Mouse (Mus musculus) frontal cortex, postnatal 14 days (tissue): Measurements from ENCODE around the gene D7Ertd443e.

Experiments used
- DNase-seq, 2 experiments: peaks; one replicate each; pipeline ENCODE4 v3.0.0; 2022; ENCODE audit warnings: low spot score in 2 of 2

D7Ertd443e gene

DNA sequence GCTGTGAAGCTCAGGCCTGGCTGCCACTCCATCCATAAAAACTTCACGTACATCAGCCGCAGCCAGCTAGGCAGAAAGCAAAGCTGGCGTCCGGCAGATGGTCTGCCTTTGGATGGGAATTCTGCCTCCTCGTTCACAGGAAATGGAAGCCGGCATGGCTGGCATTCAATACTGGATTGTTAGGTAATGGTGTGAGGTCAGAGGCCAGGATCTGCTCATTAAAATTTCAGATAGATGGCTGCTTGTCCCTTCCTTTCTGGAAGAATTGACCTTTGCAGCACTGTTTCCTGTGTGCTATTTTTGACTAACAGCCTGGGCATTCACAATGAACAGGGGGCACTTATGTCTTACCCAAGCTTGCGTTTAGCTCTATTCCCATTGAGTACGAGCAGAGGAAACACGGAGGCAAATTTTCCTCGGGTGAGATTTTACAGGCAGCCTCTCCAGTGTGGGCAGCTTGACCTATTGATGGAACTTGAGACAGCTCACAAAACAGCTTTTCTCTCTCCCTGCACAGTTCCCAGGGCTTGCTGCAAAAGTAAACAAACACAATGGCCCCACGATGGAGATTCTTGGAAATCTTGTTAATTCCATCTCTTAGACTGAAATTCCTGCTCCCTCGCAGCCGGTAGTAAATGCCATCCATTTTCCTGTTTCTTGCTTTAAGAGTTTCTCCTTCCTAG lies 157.5 kb downstream of the D7Ertd443e start:
- no peak for DNase-seq

DNA sequence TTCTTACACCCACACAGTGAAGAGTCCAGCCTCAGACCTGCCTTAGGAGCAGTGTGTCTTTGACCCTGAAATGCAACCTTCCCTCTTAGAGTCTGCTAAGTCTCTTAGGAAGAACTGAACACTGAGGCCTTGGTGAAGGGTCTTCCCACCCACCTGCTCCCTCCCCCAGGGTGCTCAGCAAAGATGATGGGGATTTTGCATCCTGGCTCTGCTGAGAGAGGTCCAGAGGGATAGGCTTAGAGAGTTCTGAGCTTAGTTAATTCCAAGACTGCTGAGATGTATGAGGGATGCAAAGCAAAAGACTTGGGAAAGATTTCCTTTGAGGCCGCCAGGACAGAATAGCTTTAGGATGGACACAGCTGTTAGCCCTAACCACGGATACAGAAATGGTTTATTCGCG lies 158.4 kb downstream of the D7Ertd443e start:
- DNase-seq: no peak

DNA sequence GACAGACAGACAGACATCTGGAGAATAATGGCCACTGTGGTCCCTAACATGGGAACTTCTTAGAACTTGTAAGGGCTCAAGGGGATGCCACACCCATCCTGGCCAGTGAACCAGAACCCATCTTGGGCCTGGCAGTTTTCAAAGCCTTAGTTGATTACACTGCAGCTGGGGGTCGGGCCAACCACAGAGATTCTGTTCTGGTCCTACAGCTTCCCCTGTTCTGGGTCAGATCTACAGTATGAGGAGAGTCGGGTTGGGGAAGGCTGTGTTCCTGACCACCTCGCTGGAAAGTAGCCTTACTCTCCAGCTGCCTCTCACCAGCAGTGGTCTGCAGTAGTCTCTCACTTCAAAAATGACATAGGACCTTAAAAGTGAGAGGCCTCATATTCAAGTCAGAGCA lies 159.2 kb downstream of the D7Ertd443e start:
- DNase-seq: no peak

GRCm38 (mm10) chr7:134224741-134225612 lies 160.5 kb downstream of the D7Ertd443e start:
- peak; percentile 45 to 63 for DNase-seq

DNA sequence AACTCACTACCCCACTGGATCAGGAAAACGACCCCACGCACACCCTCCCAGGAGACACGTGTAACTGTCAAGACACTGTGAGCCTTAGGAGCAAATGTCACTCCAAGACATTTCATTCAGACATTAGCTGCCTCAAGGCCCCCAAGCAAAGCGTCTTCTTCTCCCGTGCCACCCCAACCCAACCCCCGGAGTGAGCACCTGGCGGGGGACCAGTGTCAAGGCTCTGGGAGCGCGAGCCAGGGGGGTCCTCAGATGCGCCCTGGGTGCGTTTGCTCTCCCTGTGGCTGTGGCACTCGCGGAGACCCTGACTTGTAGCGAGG lies 161.1 kb downstream of the D7Ertd443e start:
- no peak for DNase-seq

GRCm38 (mm10) chr7:134223444-134224161 lies 161.9 kb downstream of the D7Ertd443e start:
- peak; percentile 61 to 87 for DNase-seq
